Mouse (Mus musculus) CH12F3 (cell line): ENCODE results near the gene Actg1.
"Not testable (repeated sequence)": the region's sequence is repeated elsewhere in the genome, so short reads cannot be mapped to it uniquely, and the experiment has no call there.

ENCODE experiments used
- in situ Hi-C: fragments of 300-500 bp; cut with MboI; formaldehyde crosslinking; loops from 2 replicates; pipeline ENCODE4 v1.14.3; 2020; ENCODE audit warnings: low sequenced_read_pairs

Gene Actg1

DNA sequence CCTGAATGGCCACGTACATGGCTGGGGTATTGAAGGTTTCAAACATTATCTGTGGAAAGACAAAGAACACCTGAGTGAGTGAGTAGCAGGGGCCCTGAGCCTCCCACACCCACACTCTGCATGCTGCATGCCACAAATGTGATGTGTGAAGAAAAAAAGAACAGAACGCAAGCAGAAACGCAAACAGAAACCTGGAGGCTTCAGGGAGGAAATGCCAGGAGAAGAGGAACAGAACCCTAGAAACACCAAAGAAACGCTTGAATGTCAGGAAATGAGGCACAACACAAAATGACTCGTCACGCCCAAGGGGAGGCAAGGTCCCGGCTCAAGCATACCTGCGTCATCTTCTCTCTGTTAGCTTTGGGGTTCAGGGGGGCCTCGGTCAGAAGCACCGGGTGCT, 1.0 kb downstream of the Actg1 start:
- in situ Hi-C loops, result no loop called here

- in situ Hi-C loops, result not testable (repeated sequence)
Observed at GRCm38 (mm10) chr11:120346383-120347034, 1.8 kb downstream of the Actg1 start.

GRCm38 (mm10) chr11:120345067-120345681, 3.2 kb downstream of the Actg1 start:
- in situ Hi-C loops, result no loop called here

- in situ Hi-C loops, result no loop called here
Observed at GRCm38 (mm10) chr11:120344310-120344920, 3.9 kb downstream of the Actg1 start.

DNA sequence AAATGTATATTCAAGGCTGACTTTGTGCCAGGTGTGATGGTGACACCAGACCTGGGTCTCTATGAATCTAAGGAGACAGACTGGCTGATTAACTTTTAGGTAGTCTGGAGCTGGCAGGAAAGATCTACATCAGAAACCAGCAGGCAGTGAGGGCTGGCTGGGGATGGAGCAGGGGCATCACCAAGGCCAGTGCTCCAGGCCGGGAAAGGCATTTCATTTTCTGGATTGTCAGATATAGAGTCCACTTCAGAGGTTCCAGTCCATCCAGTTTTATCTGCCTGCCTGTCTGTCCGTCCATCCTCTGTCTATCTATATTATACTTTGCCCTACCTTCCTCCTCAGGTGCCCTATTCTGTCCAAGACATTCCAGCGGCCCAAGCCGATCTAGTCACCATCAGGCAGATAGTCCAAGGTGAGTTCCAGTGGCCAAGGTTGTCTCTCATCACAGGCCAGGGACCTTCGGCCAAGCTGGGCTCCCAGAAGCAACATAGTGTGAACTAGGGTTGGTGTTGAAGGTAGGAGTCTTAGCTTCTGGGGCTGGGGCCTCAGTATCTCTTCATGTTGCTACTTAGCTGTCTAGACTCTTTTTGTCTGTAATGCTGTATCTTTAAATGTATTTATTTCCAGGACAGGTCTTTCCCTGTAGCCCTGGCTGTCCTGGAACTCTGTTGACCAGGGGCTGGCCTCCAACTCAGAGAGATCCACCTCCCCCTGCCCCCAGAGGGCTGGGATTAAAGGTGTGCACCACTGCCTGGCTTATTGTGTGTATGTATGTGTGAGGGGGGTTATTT, 4.6 kb downstream of the Actg1 start:
- in situ Hi-C loops, result no loop called here

DNA sequence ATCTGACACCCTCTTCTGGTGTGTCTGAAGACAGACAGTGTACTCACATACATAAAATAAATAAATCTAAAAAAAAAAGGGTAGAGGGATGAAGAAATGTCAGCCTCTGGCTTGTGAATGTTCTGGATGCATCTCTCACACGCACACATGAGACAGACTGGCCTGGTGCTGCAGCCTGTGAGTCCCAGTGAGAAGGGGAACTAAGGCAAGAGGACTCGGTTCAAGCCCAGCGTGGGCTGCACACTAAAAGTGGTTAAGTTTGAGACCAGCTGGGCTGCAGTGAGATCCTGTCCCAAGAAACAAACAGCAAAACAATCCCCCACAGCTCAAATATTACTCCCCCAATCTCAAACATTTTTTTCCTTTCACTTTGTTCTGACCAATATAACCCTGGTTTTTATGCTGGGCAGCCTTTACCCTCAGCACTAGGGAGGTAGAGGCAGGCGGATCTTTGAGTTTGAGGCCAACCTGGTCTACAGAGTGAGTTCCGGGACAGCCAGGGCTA, 5.6 kb downstream of the Actg1 start:
- in situ Hi-C loops, result no loop called here

- in situ Hi-C loops, result no loop called here
Observed at GRCm38 (mm10) chr11:120341661-120342060, 6.7 kb downstream of the Actg1 start.

- in situ Hi-C loops, result no loop called here
Observed at GRCm38 (mm10) chr11:120339978-120340513, 8.3 kb downstream of the Actg1 start.

DNA sequence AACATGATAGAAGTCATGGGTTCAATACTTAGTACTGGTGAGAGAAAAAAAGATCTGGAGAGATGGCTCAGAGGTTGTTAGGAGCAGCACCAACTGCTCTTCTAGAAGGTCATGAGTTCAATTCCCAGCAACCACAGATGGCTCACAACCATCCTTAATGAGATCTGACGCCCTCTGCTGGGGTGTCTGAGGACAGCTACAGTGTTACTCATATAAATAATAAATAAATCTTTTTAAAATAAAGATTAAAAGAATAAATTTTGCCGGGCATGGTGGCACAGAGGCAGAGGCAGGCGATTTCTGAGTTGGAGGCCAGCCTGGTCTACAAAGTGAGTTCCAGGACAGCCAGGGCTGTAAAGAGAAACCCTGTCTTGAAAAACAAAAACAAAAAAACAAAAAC, 9.6 kb downstream of the Actg1 start:
- in situ Hi-C loops, result no loop called here

- in situ Hi-C loops, result no loop called here
Observed at GRCm38 (mm10) chr11:120337447-120337846, 10.9 kb downstream of the Actg1 start.

DNA sequence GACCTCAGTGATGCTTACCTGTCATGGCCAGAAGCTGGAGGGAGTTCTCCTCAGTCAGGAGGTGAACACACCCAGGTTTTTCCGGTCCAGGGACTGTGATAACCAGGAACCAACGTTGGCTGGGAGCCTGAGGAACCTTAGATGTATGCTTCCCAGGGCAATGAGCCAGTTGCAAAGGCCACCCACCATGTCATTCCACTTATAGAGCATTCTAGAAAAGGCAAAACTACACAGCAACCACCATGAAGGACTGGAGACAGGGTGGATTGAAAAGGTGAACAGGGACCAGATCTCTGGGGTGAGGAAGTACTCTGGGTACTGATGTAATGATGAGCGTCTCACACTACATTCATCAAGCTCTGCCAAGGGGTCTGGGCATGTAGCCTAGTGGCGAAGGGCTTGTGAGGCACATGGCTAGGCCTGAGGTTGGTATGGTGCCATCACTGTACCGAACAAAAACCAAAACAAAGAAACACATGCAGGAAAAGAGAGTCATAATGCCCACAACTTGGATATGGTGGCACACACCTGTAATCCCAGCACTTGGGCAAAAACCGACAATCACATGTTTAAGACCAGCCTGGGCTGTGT, 12.8 kb downstream of the Actg1 start:
- in situ Hi-C loops, result no loop called here

DNA sequence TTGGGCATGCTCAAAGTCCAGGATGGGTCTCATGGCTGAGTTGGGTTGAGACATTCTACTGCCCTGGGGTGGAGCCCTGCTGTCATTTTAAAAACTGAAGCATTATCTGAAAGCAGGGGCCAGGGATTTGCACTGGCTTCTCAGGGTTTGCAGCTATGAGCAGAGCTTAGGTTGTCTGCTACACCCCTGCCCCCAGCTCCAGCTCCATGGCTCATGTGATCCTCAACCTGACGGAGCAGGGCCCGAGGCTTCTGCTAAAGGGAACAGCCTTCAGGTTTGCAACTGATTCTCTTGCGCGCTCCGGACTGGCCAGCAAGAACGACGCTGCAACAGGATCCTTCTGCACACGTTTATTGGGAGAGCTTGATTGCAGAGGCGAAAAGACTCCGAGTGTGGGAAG, 28.2 kb downstream of the Actg1 start:
- in situ Hi-C loops, result no loop called here

DNA sequence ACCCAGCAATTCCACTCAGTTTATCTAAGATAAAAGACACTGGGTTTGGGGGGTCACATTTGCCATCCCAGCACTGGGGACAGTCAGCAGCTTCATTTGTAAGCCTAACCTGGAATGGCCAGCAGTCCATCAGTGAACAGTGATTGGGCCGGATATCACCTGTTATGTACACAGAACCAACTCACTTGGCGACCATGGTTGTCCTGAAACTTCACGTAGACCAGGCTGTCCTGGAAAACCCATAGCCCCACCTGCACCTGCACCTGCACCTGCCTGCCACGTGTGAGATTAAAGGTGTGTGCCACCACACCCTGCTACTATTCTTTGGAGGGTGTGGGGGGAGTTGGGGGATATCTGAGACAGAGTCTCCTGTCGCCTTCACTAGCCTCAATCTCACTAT, 29.0 kb downstream of the Actg1 start:
- in situ Hi-C loops, result no loop called here

GRCm38 (mm10) chr11:120317456-120317855, 30.9 kb downstream of the Actg1 start:
- in situ Hi-C loops, result no loop called here

DNA sequence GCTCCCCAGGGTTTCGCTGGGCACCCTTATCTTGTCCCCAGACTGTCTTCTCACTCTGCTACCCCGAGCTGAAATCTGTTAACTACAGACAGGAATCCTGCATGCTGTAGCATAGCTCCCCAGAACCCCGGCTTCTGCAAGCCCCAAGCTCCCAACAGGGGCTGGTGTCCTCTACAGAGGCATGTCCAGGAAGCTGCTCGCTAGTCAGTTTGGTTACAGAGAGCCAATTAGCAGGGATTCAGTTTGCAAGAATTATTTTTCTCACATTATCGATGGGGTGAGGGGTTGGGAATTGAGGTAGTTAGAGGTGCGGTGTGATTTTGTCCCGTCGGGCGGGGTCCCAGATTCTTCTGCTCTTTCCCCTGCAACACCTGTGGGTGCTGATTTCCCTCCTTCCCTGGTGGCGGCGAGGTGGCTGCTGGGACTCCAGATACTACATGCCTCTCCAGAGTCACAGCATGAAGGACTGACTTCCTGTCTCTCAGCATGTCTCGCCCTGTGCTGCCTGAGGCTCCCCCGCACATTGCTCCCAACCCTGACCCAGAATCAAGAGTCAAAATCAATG, 31.6 kb downstream of the Actg1 start:
- in situ Hi-C loops, result no loop called here

GRCm38 (mm10) chr11:120315832-120316689, 32.3 kb downstream of the Actg1 start:
- in situ Hi-C loops, result no loop called here

- in situ Hi-C loops, result no loop called here
Observed at GRCm38 (mm10) chr11:120315416-120315761, 33.0 kb downstream of the Actg1 start.

GRCm38 (mm10) chr11:120314721-120315415, 33.5 kb downstream of the Actg1 start:
- in situ Hi-C loops, result no loop called here
